Mouse (Mus musculus) MEL (cell line): Measurements from ENCODE around the gene Fam57b.

Source experiments
- CTCF ChIP-seq, 3 experiments: IDR thresholded peaks in 2 of 3; conservative IDR thresholded peaks in 1 of 3; 2 replicates each; pipeline ENCODE4 v1.5.1; 2011 to 2012; ENCODE audit warnings: low read length in 3 of 3, low read depth in 2 of 3, mild to moderate bottlenecking in 2 of 3, improper control_type of control experiment in 1 of 3, inconsistent platforms in 1 of 3, mixed read lengths in 1 of 3, moderate library complexity in 1 of 3; ENCODE audit not compliant: control insufficient read depth in 1 of 3, insufficient read depth in 1 of 3, poor library complexity in 1 of 3, severe bottlenecking in 1 of 3
- EP300 ChIP-seq, 2 experiments: IDR thresholded peaks; 2 replicates each; pipeline ENCODE4 v1.6.1; 2011; ENCODE audit warnings: improper control_type of control experiment in 2 of 2, low read length in 2 of 2, low read depth in 1 of 2, mild to moderate bottlenecking in 1 of 2
- KAT2A ChIP-seq: conservative IDR thresholded peaks from 2 replicates; pipeline ENCODE4 v1.6.1; 2012; ENCODE audit warnings: low read depth, low read length, improper control_type of control experiment, inconsistent platforms
- MXI1 ChIP-seq: IDR thresholded peaks from 2 replicates; pipeline ENCODE4 v1.6.1; 2011; ENCODE audit warnings: mild to moderate bottlenecking, low read depth, low read length, improper control_type of control experiment
- RCOR1 ChIP-seq: IDR thresholded peaks from 2 replicates; pipeline ENCODE4 v1.6.1; 2012; ENCODE audit warnings: low read depth, mild to moderate bottlenecking, inconsistent platforms, low read length, improper control_type of control experiment
- ZC3H11A ChIP-seq: IDR thresholded peaks from 2 replicates; pipeline ENCODE4 v1.6.1; 2012; ENCODE audit warnings: low read depth, mild to moderate bottlenecking, inconsistent platforms, low read length, improper control_type of control experiment
- ZNF384 ChIP-seq: IDR thresholded peaks from 2 replicates; pipeline ENCODE4 v1.6.1; 2012; ENCODE audit warnings: low read depth, mild to moderate bottlenecking, inconsistent platforms, low read length, improper control_type of control experiment

DNA sequence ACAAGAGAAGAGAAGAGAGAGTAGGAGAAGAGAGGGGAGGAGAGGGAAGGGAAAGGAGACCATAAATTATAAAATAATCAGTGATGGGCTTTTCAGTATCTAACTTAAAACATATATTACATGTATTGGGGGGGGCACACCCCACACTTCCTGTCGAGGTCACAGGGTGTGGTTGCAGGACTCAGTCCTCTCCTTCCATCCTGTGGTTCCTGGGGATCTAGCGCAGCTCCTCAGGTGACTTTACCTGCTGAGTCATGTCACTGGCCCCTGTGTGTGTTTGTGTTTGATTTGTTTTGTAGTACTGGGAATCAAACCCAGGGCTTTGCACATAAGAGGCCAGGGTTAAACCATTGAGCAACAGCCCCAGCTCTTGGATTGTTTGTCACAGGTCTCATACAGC is 23.0 kb upstream of the Fam57b start:
- TF ChIP-seq CTCF (IDR thresholded peaks at IDR 0.05 in 2 of 3, conservative IDR thresholded peaks at IDR 0.05 in 1 of 3; ENCODE audit: control insufficient read depth in 1 of 3, insufficient read depth in 1 of 3, low read depth in 2 of 3, low read length in 3 of 3, poor library complexity in 1 of 3, severe bottlenecking in 1 of 3) (no peak), EP300 (IDR thresholded peaks at IDR 0.05; ENCODE audit: low read depth in 1 of 2, low read length in 2 of 2) (peak in 1 of 2 experiments; percentile 19; a peak in 1 of 4 replicates), ZC3H11A (no peak), ZNF384 (no peak), MXI1 (no peak), KAT2A (no peak), RCOR1 (no peak)
